Mouse (Mus musculus): ENCODE results near the gene Gm10750. TPM values are rescaled to one million over a fixed set of nuclear protein-coding genes. Genes with fewer than 3 reads are reported as not detected.

The Gm10750 gene
- not detected for total RNA-seq (2023)

GRCm38 (mm10) chr2:149017137-149017536 lies at the start of gene Gm10750:
TSS of gene Gm10750 (minus strand) at chr2:149017237.

GRCm38 (mm10) chr2:149003151-149003550 lies 13.9 kb downstream of the Gm10750 start, which contains the start of gene Gm1330:
TSS of gene Gm1330 (minus strand) at chr2:149003251.

Other genes starting within 250 kb of the Gm10750 start
- not detected for gene Cst11, start 245.7 kb downstream of the Gm10750 start, total RNA-seq (2023)
- gene 8030411F24Rik, start 235.2 kb downstream of the Gm10750 start, total RNA-seq (2023) = not detected
- not detected for gene Cst12, start 227.9 kb downstream of the Gm10750 start, total RNA-seq (2023)
- not detected for gene Cst8, start 218.5 kb downstream of the Gm10750 start, total RNA-seq (2023)
- not detected for gene Cst13, start 197.2 kb downstream of the Gm10750 start, total RNA-seq (2023)
- gene Cst9, start 182.1 kb downstream of the Gm10750 start, total RNA-seq (2023) = not detected
- not detected for gene 9230104L09Rik, start 152.2 kb downstream of the Gm10750 start, total RNA-seq (2023)
- gene Cst3, start 141.5 kb downstream of the Gm10750 start, total RNA-seq (2023) = 100 to 1,000 TPM; 582 to 646 TPM
- not detected for gene Gm1330, start 14.0 kb downstream of the Gm10750 start, total RNA-seq (2023)

Data from neutrophil, adult 59 days (primary cell).